Mouse (Mus musculus): ENCODE data around the gene Ric1.

Gene Ric1

GRCm38 (mm10) chr19:29521637-29522435 lies at the start of gene Ric1:
Gene Ric1, plus strand, starts transcription at chr19:29522282.
- peak; percentile 81 to 82 for DNase-seq (ENCODE audit: low spot score in 2 of 2)

GRCm38 (mm10) chr19:29472424-29472823 lies 49.7 kb upstream of the Ric1 start:
- DNase-seq (ENCODE audit: low spot score in 2 of 2): no peak

- no peak for DNase-seq (ENCODE audit: low spot score in 2 of 2)
These were observed 49.1 kb upstream of the Ric1 start for GRCm38 (mm10) chr19:29472946-29473345.

- no peak for DNase-seq (ENCODE audit: low spot score in 2 of 2)
These were observed 47.3 kb upstream of the Ric1 start for GRCm38 (mm10) chr19:29474803-29475202.

- no peak for DNase-seq (ENCODE audit: low spot score in 2 of 2)
These were observed 46.9 kb upstream of the Ric1 start for GRCm38 (mm10) chr19:29475210-29475620.

GRCm38 (mm10) chr19:29478598-29478997 lies 43.5 kb upstream of the Ric1 start:
- no peak for DNase-seq (ENCODE audit: low spot score in 2 of 2)

GRCm38 (mm10) chr19:29481578-29481977 lies 40.5 kb upstream of the Ric1 start:
- DNase-seq (ENCODE audit: low spot score in 2 of 2): no peak

- DNase-seq (ENCODE audit: low spot score in 2 of 2): no peak
These were observed 39.9 kb upstream of the Ric1 start for GRCm38 (mm10) chr19:29482148-29482547.

- no peak for DNase-seq (ENCODE audit: low spot score in 2 of 2)
These were observed 39.4 kb upstream of the Ric1 start for GRCm38 (mm10) chr19:29482637-29483036.

- no peak for DNase-seq (ENCODE audit: low spot score in 2 of 2)
These were observed 38.7 kb upstream of the Ric1 start for GRCm38 (mm10) chr19:29483386-29483785.

- peak; percentile 70 for DNase-seq (ENCODE audit: low spot score in 2 of 2)
These were observed 37.5 kb upstream of the Ric1 start for GRCm38 (mm10) chr19:29484537-29484936.

- DNase-seq (ENCODE audit: low spot score in 2 of 2): no peak
These were observed 36.7 kb upstream of the Ric1 start for GRCm38 (mm10) chr19:29485257-29485948.

GRCm38 (mm10) chr19:29486545-29487206 lies 35.4 kb upstream of the Ric1 start:
- DNase-seq (ENCODE audit: low spot score in 2 of 2): peak; percentile 85 to 86

- DNase-seq (ENCODE audit: low spot score in 2 of 2): no peak
These were observed 34.6 kb upstream of the Ric1 start for GRCm38 (mm10) chr19:29487326-29488072.

- DNase-seq (ENCODE audit: low spot score in 2 of 2): peak in 1 of 2 experiments; percentile 37
These were observed 34.0 kb upstream of the Ric1 start for GRCm38 (mm10) chr19:29488073-29488390.

- DNase-seq (ENCODE audit: low spot score in 2 of 2): no peak
These were observed 33.7 kb upstream of the Ric1 start for GRCm38 (mm10) chr19:29488420-29488819.

GRCm38 (mm10) chr19:29489785-29490284 lies 32.2 kb upstream of the Ric1 start:
- DNase-seq (ENCODE audit: low spot score in 2 of 2): no peak

- peak; percentile 60 to 61 for DNase-seq (ENCODE audit: low spot score in 2 of 2)
These were observed 30.6 kb upstream of the Ric1 start for GRCm38 (mm10) chr19:29491467-29491866.

- peak; percentile 51 to 53 for DNase-seq (ENCODE audit: low spot score in 2 of 2)
These were observed 27.6 kb upstream of the Ric1 start for GRCm38 (mm10) chr19:29494454-29494853.

GRCm38 (mm10) chr19:29496001-29496597 lies 26.0 kb upstream of the Ric1 start:
- DNase-seq (ENCODE audit: low spot score in 2 of 2): peak; percentile 53 to 64

All from spleen, postnatal 36 days (tissue).